Mouse (Mus musculus): ENCODE data around the gene H3f3b.

DNA sequence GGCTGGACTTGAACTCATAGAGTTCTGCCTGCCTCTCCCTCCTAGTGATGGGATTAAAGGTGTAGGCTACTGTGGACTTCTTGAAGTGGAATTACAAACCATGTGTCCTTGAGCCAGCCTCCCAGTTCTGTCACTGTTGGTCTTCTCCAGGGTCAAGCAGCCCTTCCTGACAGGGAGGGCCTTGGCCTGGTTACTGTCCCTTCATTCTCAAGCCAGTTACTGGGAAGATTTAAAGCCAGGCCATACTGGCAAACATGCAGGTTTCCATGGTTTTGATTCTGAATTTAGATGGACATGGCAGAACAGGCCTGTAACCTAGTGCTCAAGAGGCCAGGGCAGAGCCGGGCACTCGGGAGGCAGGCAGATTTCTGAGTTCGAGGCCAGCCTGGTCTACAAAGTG, 32.5 kb downstream of the H3f3b start:
- TF ChIP-seq CTCF (IDR thresholded peaks at IDR 0.05; ENCODE audit: extremely low read depth, insufficient read length, insufficient replicate concordance, low read depth, low read length) (no peak), POLR2A (IDR thresholded peaks at IDR 0.05; ENCODE audit: low read depth, low read length) (no peak)
